Mouse (Mus musculus) frontal cortex, adult 2 months (tissue): ENCODE data around the gene Slc22a28. TPM values are rescaled to one million over a fixed set of nuclear protein-coding genes. Genes with fewer than 3 reads are reported as not detected.
"Not testable (repeated sequence)": the region's sequence is repeated elsewhere in the genome, so short reads cannot be mapped to it uniquely, and the experiment has no call there.

ENCODE experiments used
- DNase-seq, 2 experiments: peaks; one replicate each; pipeline ENCODE4 v3.0.0; 2022; ENCODE audit warnings: low spot score in 1 of 2; ENCODE audit errors: extremely low spot score in 1 of 2
- polyA plus RNA-seq: library from polyadenylated mRNA; depleted of rRNA; stranded (reverse); fragments of >200 nt; gene quantifications from 2 replicates; pipeline ENCODE4 v1.2.3, GENCODE M21; 2012; rRNA removed

The Slc22a28 gene
- polyA plus RNA-seq: not detected in 2 replicates

- DNase-seq: not testable (repeated sequence)
Observed at GRCm38 (mm10) chr19:8131881-8132280, at the start of gene Slc22a28. TSS of gene Slc22a28 (minus strand) at chr19:8131982.

GRCm38 (mm10) chr19:8148787-8149523, 17.2 kb upstream of the Slc22a28 start:
- DNase-seq: no peak

- not testable (repeated sequence) for DNase-seq
Observed at GRCm38 (mm10) chr19:8142716-8143115, 10.9 kb upstream of the Slc22a28 start.

GRCm38 (mm10) chr19:8134127-8134841, 2.5 kb upstream of the Slc22a28 start:
- not testable (repeated sequence) for DNase-seq

GRCm38 (mm10) chr19:8019904-8020349, 111.9 kb downstream of the Slc22a28 start:
- no peak for DNase-seq

GRCm38 (mm10) chr19:8019329-8019851, 112.4 kb downstream of the Slc22a28 start:
- not testable (repeated sequence) for DNase-seq

- not testable (repeated sequence) for DNase-seq
Observed at GRCm38 (mm10) chr19:8018535-8018934, 113.2 kb downstream of the Slc22a28 start.

Other genes with a start within 250 kb of the Slc22a28 start
- gene Slc22a27, start 166.0 kb downstream of the Slc22a28 start, polyA plus RNA-seq: not detected in 2 replicates
- gene Slc22a29, start 86.9 kb upstream of the Slc22a28 start, polyA plus RNA-seq: 0.08 TPM in 1 of 2 replicates, not detected in the other